Mouse (Mus musculus) neutrophil, adult 5-6 weeks (primary cell): ENCODE results near the gene Nkd2. TPM values are rescaled to one million over a fixed set of nuclear protein-coding genes. Genes with fewer than 3 reads are reported as not detected.

Experiments used
- ATAC-seq: fragments of 151-379, 151-347 bp; 2 replicates; pipeline ENCODE4 v1.8.0; 2017; ENCODE audit warnings: mild to moderate bottlenecking, moderate TSS enrichment; ENCODE audit not compliant: insufficient number of reproducible peaks, poor library complexity, low FRiP score, severe bottlenecking; ENCODE audit errors: extremely low read depth
- total RNA-seq: library from RNA; stranded (forward); fragments of 200-1000 nt; gene quantifications from 2 replicates; pipeline ENCODE4 v1.2.3, GENCODE M21; 2017

Gene Nkd2
- 0.25 TPM in 1 of 2 replicates, not detected in the other for total RNA-seq

DNA sequence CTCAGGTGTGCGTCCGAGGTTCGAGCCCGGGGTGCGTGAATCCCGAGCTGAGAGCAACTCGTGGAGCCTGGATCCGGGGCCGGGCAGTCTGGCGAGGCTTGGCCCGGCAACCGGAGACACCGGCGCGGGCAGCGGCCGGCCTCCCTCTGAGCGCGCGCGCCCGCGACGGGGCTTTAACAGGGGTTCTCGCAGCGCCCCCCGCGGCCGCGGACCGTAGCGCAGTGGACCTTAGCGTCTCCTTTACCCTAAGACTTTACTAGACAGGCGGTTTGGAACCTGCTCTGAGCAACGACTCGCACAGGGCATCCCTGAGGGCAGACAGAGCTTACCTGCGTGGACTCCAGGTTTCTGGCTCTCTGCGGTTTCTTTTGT, at the start of gene Nkd2:
TSS of gene Nkd2 (minus strand) at position 167 of the 372 bp plus-strand sequence.
- no peak for ATAC-seq

DNA sequence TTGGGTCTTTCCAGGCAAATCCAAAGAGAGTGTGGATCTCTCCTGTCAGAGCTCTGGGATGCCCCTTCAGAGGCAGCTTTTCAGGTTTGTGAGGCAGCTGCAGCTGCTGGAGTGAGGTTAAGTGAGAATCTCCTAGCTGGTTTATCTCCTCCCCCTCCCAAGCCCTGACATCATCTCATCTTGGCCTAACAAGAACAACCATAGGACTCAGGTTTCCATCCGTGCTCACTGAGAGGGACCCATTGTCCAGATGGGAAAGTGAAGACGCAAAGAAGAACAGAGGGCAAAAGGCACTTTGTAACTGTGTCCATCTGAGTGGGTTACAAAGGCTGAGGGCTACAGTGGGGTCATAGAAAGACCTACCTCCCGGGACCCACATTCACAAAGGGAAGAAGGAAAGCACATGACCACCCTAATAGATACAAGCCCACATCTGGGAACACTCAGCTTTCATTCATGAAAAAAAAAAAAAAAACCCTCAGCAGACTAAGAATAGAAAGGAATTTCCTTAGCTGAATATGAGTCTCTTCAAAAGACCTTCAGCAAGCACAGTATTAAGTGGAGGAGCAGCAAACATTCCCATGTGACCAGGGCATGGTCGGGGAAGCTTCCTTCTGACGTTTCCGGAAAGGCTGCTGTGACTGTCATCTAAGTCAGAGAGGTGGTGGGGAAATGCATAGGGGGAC, 45.2 kb upstream of the Nkd2 start:
- ATAC-seq = no peak

DNA sequence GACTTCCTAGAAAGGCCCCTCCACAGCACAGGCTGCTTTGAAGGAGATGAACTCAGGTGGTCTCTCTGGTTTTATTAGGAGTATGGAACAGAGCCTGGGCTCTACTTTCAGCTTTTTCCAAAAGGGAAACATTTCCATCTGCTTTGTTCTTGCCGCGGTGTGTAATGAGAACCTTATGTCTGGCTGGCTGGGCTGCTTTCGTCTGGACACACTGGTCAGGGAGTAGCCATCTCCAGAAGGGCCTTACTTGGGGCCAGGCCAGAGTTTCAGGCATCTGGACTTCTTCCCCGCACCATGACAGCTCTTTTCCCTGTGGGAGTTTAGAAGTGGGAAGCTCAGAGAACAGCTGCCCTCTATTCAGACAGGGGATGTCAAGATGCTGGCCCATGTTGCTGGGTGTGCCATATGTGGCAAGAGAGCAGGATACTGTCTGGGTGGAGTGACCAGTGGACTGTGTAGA, 40.0 kb upstream of the Nkd2 start:
- ATAC-seq = no peak

DNA sequence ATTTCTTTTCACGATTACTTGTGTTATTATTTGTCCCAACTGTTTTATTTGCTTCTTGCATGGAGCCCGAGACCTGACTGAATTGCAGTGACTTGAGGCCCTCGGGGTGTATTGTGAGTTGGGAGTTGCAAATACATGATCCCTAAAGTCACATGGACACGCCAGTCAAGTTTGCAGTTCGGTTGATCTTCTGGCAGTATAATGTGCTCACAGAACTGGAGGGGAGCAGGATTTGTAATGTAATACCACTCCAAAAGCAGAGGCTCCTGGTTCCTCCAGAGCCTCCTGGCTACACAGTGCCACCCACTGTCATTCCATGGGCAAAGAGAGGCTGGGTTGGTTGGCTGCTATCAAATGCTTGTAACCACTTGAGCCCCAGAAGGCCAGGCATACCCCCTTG, 39.2 kb upstream of the Nkd2 start:
- ATAC-seq = no peak

DNA sequence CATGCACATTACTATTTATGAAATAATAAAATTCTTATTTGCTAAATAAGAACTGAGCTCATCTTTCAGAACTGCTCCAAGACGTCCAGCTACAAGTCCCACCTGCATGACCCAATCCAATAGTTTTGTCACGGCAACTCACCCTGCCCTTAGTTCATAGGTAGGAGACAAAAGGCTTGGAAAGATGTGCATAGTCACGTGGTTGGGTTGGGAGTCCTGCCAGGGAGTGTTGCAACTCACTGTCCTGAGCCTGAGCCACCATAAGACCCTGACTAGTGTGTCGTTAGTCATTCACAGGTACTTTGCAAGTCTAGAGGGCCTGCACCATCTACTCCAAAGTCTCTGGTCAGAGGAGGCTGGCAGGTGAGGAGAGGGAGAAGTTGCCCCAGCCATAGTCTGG, 38.6 kb upstream of the Nkd2 start:
- no peak for ATAC-seq

DNA sequence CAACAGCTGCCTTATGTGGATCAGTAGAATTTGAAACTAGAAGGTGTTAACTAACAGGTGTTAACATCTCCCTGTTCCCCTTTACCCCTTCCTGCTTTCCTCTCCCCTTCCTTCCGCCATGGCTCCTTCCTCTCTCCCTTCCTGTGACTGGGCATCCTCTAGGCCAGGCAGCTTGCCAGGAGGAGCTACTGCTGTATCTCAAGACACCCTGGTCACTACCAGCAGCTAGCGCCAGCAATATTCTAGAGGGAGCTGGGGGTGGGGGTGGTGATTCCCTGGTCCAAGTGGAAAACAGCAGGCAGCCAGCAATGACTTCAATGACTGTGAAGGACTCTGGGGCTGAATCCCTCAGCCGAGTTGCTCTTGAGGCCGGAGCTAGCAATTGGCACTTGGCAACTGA, 38.2 kb upstream of the Nkd2 start:
- ATAC-seq = no peak

DNA sequence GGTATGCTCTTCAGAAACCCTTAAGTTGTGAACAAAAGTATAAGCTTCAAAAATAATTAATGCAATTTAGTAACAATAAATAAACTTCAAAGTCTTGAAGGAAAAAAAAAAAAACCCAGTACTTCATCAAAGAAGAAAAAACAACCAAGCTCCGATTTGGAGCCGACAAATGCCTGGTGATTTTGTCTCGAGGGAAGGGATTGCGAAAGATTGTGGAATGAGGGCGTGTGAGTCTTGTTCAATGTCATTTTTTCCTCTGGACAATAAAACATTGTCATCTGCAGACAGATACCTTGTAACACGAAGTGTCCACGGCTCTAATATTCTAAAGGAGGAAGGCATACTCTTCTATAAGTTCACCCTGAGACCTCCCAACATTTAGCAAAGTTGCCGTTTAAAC, 33.9 kb upstream of the Nkd2 start:
- no peak for ATAC-seq

DNA sequence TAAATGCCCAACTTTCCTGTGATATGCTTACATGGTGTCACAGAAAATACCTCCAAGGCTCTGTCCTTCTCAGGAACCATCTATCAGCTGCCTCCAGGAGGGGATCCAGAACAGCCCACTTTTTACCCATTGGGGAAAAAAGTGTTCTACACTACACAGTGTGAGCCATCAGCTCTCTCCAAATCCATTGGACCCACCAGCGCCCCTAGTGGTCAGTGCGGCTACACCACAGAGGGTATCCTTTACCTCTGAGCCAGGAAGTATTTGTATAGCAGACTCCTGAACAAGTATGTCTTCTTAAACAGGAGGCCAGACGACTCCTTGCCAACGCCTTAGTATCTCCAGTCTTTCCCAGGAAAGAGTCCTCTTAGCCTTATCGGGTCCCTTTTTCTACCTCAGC, 32.4 kb upstream of the Nkd2 start:
- ATAC-seq = no peak

DNA sequence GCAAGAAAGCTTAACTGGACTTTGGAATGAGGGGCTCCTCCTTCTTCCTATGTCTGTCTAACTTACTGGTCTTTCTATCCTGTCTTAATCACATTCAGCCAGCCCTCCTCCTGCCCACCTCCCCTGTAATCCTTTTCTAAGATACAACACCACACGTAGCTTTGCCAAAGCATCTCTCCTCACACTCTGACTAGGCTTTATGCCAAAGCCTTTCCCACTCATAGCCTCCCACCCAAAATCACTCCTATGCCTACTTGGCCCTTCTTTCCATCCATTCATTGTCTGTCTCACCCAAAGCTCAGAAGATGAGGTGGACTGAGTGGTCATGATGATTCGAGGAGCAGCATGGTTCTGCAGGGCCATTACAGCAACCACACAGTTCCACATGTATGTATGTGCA, 24.7 kb upstream of the Nkd2 start:
- no peak for ATAC-seq

DNA sequence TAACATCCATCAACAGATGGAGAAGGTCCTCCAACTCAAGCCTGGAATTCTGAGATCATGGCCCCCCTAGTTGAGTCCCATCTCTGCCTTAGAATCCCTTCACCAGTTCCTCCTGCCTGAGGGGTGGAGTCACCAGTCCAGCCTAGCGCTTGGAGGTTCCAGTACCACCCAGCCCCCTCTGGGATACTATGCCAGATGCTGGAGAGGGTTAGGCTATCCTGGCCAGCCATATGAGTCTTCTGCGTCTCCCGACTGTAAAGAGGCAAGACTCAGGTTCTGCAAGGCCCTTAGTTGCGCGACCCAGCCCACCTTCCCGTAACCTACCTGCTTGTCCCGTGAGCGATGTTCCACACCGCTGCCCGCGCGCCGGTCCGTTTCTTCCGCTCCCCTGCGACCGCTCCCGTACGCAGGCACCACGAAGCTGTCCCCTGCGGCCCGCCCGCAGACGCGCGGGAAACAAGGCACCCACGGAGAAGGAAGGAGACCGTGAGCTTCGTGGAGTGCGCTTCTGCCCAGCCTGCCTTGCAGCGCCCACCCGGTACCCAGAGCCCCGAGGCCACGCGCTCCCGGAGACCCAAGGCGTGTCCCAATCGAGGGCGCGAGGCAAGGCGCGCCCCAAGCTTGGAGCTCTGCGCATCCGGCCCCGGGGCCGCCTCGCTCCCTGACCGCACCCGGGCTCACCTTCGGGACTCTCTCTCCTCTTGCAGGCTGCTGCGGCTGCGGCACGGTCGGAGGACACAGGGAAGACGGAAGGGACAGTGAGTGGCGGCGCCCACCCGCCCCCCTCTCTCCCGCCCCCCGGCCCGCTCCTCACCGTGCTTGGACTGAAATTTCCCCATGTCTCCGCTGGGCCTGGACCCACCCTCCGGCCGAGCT, 604 bp downstream of the Nkd2 start:
- ATAC-seq = no peak

DNA sequence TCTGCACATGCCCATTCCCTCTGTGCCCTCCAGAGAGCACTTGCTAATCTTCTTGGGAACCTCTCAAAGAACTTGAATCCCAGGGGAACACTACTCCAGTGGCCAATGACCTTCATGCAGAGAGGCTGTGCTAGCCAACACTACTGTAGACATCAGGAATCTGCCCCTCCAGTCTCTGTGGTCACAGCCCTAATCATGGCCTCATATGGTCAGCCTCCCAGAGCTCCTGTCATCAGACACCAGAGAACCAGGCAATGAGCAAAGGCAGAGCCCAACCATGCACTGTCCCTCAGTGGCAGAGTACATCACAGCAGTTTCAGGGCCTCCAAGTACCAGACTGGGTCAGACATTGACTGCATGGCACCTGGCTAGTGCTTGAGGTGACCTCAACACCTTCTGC, 4.7 kb downstream of the Nkd2 start:
- ATAC-seq = no peak

DNA sequence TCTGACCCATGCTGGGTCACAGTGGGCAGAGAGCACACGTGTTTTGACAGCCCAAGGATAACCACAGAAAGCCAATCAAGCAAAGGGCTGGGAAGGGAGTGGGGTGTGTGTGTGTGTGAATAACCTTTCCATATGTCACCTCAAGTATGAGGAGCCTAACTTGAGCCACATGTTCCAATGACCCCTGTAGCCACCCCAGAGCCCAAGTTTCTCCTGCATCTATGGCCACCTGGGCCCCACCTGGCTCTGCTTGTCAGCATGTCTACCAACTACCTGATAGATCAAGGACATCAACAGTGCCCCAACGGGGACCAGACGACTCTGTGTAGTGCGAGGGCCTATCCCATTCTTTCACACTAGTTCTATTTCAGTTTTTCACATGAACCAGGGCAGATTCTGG, 7.7 kb downstream of the Nkd2 start:
- no peak for ATAC-seq

DNA sequence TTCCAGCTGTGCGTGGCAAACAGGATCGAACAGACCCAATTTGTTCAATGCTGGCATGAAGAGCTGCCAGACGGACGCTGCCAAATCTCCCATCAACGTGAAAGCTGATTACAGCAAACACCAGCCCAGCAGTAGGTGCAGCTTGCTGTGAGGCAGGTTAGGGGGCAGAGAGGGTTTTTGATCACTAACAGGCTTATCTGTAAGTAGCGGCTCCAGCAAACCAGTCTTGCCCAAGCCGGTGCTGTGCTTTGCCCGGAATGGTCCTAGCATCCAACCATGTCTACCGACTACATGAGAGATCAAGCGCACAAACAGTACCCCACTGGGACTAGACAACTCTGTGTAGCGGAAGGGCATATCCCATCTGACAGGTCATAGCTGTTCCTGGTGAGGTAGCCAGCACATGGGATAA, 8.3 kb downstream of the Nkd2 start:
- ATAC-seq = no peak

DNA sequence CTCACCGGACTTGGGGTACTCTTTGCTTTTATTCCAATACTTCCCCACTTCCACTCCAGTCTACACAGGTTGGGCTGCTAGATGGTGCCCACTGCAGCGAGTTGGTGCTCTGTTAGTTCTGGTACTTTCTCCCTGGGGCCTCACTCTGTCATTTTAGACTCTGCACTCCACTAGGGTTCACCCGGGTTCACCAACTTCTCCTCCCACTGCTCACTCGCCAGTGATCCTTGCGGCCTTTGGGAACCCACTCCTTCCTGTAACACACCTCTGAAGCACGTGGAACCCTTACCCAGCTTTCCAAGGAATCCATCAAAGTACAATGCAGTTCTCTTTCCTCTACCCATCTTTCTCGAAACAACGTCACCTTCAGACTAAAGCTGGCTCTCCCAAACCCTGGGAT, 9.7 kb downstream of the Nkd2 start:
- ATAC-seq = no peak

DNA sequence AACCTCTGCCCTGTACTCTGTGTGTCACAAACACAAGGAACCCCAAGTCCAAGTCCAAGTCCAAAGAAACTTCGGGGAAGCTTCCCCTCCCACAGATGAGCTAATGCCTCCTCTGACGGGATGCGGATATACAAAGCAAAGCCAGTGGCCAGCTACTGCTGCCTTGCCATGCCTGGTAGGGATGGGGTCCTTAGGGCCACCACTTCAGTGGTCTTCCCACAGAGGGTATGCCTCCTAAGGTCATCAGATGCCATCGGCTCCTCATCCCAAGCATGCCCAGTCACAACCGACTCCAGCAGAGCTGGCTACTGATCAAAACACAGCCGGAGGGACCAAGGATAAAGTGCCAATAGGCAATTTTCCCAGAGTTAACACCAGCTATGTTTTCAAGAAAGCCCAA, 10.9 kb downstream of the Nkd2 start:
- ATAC-seq = no peak

DNA sequence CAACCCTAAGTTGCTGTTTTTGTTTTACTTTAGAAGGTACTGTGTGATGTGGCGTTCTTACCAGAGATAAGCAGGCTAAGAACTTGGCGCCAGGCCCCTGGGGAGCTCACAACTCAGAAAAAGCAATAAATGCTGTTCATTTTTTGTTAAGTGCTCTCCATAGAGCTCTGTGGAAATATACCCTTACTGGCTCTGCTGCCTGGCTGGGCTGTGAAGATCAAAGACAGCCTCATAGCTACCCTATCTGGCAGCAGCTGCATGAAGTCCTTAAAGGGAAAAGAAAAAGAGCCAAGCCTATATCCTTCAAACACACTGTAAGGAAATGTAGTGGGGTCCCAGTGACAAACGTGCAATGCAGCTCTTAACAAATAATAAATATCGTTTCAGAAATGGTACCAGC, 11.6 kb downstream of the Nkd2 start:
- ATAC-seq = no peak

DNA sequence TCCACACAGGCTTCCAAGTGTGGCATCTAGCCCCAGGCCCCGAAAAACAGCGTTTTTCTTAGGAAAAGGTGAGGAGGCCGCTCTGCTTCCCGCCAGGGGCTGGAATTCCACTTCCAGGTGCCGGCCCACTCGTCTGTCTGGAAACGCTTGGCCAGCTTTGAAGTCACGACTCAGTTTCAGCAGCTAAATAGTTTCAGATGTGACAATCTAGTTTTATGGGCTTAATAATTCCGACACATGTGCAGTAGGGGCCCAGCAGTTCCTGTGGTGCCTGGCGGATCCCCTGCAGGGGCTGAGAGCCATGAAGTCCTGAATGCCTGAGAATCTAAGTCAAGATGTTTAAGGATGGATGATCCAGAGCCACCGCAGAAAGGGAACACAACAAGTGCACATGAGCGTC, 13.6 kb downstream of the Nkd2 start:
- ATAC-seq = no peak

DNA sequence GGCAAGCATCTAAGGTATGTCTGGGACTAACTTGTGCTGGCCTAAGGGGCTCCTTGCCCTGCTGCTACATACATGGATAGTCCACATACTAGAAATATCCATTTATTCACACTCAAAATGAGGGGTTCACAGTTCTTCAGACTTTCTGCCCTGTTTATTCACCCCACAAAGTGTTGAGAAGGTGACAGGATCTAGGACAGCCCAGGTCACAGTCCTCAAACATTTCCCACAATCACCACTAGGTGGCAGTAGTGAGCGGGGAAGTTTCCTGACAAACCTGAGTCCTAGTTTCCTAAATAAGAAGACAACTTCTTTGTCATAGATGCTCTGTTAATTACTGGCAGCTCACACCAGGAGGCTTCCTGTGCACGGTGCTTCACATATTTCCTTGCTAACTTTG, 15.9 kb downstream of the Nkd2 start:
- ATAC-seq = no peak

DNA sequence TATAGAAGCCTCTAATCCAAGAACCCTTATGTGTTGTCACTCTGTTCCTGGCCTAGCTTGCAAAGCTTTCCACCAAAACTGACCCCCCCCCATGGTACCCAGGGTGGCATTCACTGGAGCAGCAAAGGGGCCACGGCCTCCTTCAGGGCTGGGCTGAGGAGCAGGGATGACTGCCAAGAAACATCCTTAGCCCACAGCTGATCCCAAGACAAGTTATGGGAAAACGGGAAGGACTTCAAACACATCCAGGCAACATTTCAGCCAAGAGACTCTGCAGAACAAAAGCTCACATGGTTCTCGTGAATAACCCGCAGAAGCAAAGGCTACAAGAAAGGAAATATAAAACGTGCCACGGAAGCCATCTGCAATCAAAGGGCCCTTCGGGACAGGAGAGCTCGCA, 20.2 kb downstream of the Nkd2 start:
- ATAC-seq = no peak

DNA sequence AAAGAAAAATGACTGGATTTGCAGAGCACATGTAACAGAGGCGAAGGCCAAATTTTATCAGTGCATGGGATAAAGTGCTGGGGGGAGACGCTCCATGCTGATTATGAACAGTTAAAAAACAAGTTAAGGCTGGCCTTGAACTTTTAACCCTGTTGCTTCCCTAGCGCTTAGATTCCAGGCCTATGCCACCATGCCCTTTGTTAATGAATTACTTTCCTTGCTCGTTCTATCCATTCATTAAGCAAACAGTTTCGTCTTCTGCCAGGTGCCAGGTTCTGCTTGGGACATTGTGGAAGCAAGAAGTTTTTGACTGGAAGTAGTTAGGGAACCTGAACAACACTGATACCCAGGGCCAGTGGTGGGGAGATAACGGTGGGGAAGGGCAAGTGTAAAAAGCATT, 23.7 kb downstream of the Nkd2 start:
- ATAC-seq = no peak
